Mouse (Mus musculus) CH12.LX (cell line): ENCODE measurements around the gene Krtdap. TPM values are rescaled to one million over a fixed set of nuclear protein-coding genes. Genes with fewer than 3 reads are reported as not detected.
"Not testable (repeated sequence)": the region's sequence is repeated elsewhere in the genome, so short reads cannot be mapped to it uniquely, and the experiment has no call there.

Source experiments
- DNase-seq: peaks from one replicate; pipeline ENCODE4 v3.0.0-alpha.2; 2013; ENCODE audit errors: extremely low read depth
- H3K27ac ChIP-seq: 2 replicates; pipeline ENCODE4 v1.5.1; 2012; ENCODE audit warnings: low read depth, mild to moderate bottlenecking, control low read depth, moderate library complexity; ENCODE audit not compliant: insufficient read depth
- H3K27me3 ChIP-seq: replicated peaks from 2 replicates; pipeline ENCODE3; 2012; ENCODE audit warnings: inconsistent platforms
- H3K36me3 ChIP-seq, 2 experiments: replicated peaks in 1 of 2; 2 replicates each; pipeline versions ENCODE3 to v1.6.1; 2012; ENCODE audit warnings: inconsistent platforms in 1 of 2, low read length in 1 of 2, mild to moderate bottlenecking in 1 of 2, mixed read lengths in 1 of 2, moderate library complexity in 1 of 2; ENCODE audit not compliant: control insufficient read depth in 1 of 2, insufficient read depth in 1 of 2
- H3K4me1 ChIP-seq, 2 experiments: 2 replicates each; pipeline ENCODE4 v1.6.1; 2012; ENCODE audit warnings: inconsistent platforms in 1 of 2, moderate library complexity in 1 of 2; ENCODE audit not compliant: insufficient read depth in 2 of 2, control insufficient read depth in 1 of 2
- H3K4me2 ChIP-seq: 2 replicates; pipeline ENCODE4 v1.6.1; 2012; ENCODE audit warnings: low read depth, mild to moderate bottlenecking, control low read depth; ENCODE audit not compliant: poor library complexity, insufficient read depth, severe bottlenecking
- H3K4me3 ChIP-seq, 3 experiments: fragments of 150-350 bp in 1 of 3; sonication (generic) in 1 of 3; replicated peaks in 1 of 3; 2 replicates each; pipeline versions ENCODE3 to v1.5.1; 2011 to 2012; ENCODE audit warnings: low read depth in 2 of 3, low read length in 2 of 3, mild to moderate bottlenecking in 2 of 3, moderate library complexity in 2 of 3, control low read depth in 1 of 3, improper control_type of control experiment in 1 of 3, inconsistent platforms in 1 of 3, mixed read lengths in 1 of 3; ENCODE audit not compliant: poor library complexity in 1 of 3
- H3K79me2 ChIP-seq: replicated peaks from 2 replicates; pipeline ENCODE4 v1.6.1; 2012; ENCODE audit warnings: mild to moderate bottlenecking, moderate library complexity; ENCODE audit not compliant: control insufficient read depth, poor library complexity, insufficient read depth, severe bottlenecking; ENCODE audit errors: extremely low read depth
- H3K9ac ChIP-seq: 2 replicates; pipeline ENCODE4 v1.6.1; 2012; ENCODE audit warnings: low read depth, mild to moderate bottlenecking, control low read depth, moderate library complexity; ENCODE audit not compliant: insufficient read depth
- H3K9me3 ChIP-seq: replicated peaks from 2 replicates; pipeline ENCODE3; 2012; ENCODE audit warnings: low read length, inconsistent platforms, mixed read lengths
- CTCF ChIP-seq, 2 experiments: IDR thresholded peaks in 1 of 2; conservative IDR thresholded peaks in 1 of 2; 2 replicates each; pipeline ENCODE4 v1.5.1; 2011 to 2012; ENCODE audit warnings: low read depth in 2 of 2, low read length in 2 of 2, improper control_type of control experiment in 1 of 2, inconsistent platforms in 1 of 2, mild to moderate bottlenecking in 1 of 2, moderate library complexity in 1 of 2
- ELF1 ChIP-seq: IDR thresholded peaks from 2 replicates; pipeline ENCODE4 v1.6.1; 2014; ENCODE audit warnings: low read depth, mild to moderate bottlenecking, inconsistent platforms, low read length, improper control_type of control experiment
- IRF4 ChIP-seq: IDR thresholded peaks from 2 replicates; pipeline ENCODE4 v1.6.1; 2014; ENCODE audit warnings: low read depth, mild to moderate bottlenecking, inconsistent platforms, low read length, improper control_type of control experiment
- JUND ChIP-seq: conservative IDR thresholded peaks from 2 replicates; pipeline ENCODE4 v1.6.1; 2011; ENCODE audit warnings: low read depth, low read length, improper control_type of control experiment
- KAT2A ChIP-seq: IDR thresholded peaks from 2 replicates; pipeline ENCODE4 v1.6.1; 2012; ENCODE audit warnings: low read length, improper control_type of control experiment, inconsistent platforms; ENCODE audit not compliant: insufficient replicate concordance
- MAFK ChIP-seq: IDR thresholded peaks from 2 replicates; pipeline ENCODE4 v1.6.1; 2011; ENCODE audit warnings: low read length, improper control_type of control experiment; ENCODE audit not compliant: insufficient replicate concordance
- MAZ ChIP-seq: IDR thresholded peaks from 2 replicates; pipeline ENCODE4 v1.6.1; 2012; ENCODE audit warnings: low read depth, mild to moderate bottlenecking, inconsistent platforms, low read length, improper control_type of control experiment, moderate library complexity
- MEF2A ChIP-seq: IDR thresholded peaks from 2 replicates; pipeline ENCODE4 v1.6.1; 2014; ENCODE audit warnings: low read depth, mild to moderate bottlenecking, inconsistent platforms, low read length, improper control_type of control experiment, borderline replicate concordance
- MYC ChIP-seq: IDR thresholded peaks from 2 replicates; pipeline ENCODE4 v1.6.1; 2011; ENCODE audit warnings: low read depth, mild to moderate bottlenecking, improper control_type of control experiment, low read length
- RAD21 ChIP-seq: IDR thresholded peaks from 2 replicates; pipeline ENCODE4 v1.6.1; 2011; ENCODE audit warnings: low read depth, mild to moderate bottlenecking, low read length, improper control_type of control experiment, moderate library complexity
- SIN3A ChIP-seq: IDR thresholded peaks from 2 replicates; pipeline ENCODE4 v1.6.1; 2012; ENCODE audit warnings: low read length, improper control_type of control experiment, inconsistent platforms
- TBP ChIP-seq: conservative IDR thresholded peaks from 2 replicates; pipeline ENCODE4 v1.6.1; 2011; ENCODE audit warnings: low read depth, low read length, improper control_type of control experiment
- UBTF ChIP-seq: IDR thresholded peaks from 2 replicates; pipeline ENCODE4 v1.6.1; 2012; ENCODE audit warnings: low read depth, mild to moderate bottlenecking, inconsistent platforms, low read length, improper control_type of control experiment, moderate library complexity
- ZNF384 ChIP-seq: IDR thresholded peaks from 2 replicates; pipeline ENCODE4 v1.6.1; 2012; ENCODE audit warnings: low read depth, low read length, improper control_type of control experiment, inconsistent platforms
- dilution Hi-C: fragments of 300-500 bp; cut with MboI; formaldehyde crosslinking; loops from 2 replicates; pipeline ENCODE4 v1.14.3; 2020; ENCODE audit warnings: low sequenced_read_pairs; ENCODE audit not compliant: extremely low pct_unique_long_range_greater_than_20kb, extremely low pct_ligation_motif_present
- in situ Hi-C: fragments of 300-500 bp; cut with MboI; formaldehyde crosslinking; loops from 3 replicates; pipeline ENCODE4 v1.14.3; 2019; ENCODE audit warnings: low sequenced_read_pairs, low pct_ligation_motif_present, low pct_unique_long_range_greater_than_20kb, mixed read lengths
- polyA plus RNA-seq: library from polyadenylated mRNA; unstranded; fragments of >175 nt; gene quantifications from 2 replicates; pipeline ENCODE4 v1.2.1, GENCODE M21; 2012; ENCODE audit warnings: low read depth; ENCODE audit not compliant: insufficient read length
- total RNA-seq, 2 experiments: library from RNA; depleted of rRNA; stranded (reverse); fragments of 300-350 nt in 1 of 2; fragments of >200 nt in 1 of 2; gene quantifications; 2 replicates each; pipeline ENCODE4 v1.2.3; 2012 to 2014

Gene Krtdap
- total and polyA plus RNA-seq, 3 experiments: not detected

GRCm38 (mm10) chr7:30824306-30824705, 36.6 kb downstream of the Krtdap start:
- H3K4me2 ChIP-seq: no peak overlapping the region
- no peaks in the 10 kb centered on the region for H3K79me2 ChIP-seq
- no peak for DNase-seq
- no peaks in the 10 kb centered on the region for H3K36me3 ChIP-seq
- no peak overlapping the region for H3K27ac ChIP-seq
- no peak for TF ChIP-seq SIN3A
- no peak for TF ChIP-seq JUND
- no peak for TF ChIP-seq CTCF (conservative IDR thresholded peaks at IDR 0.05 in 1 of 2, IDR thresholded peaks at IDR 0.05 in 1 of 2; ENCODE audit: low read depth in 2 of 2, low read length in 2 of 2)
- no peak for TF ChIP-seq ZNF384
- TF ChIP-seq, all 38 proteins: peak for 0
- H3K27me3 ChIP-seq: no peaks in the 10 kb centered on the region
- H3K4me3 ChIP-seq: no peak overlapping the region
- dilution Hi-C loops: no loop called here
- H3K9ac ChIP-seq: no peak overlapping the region
- in situ Hi-C loops: no loop called here
- H3K9me3 ChIP-seq: peaks cover 6% of the 10 kb centered on the region
- peaks cover 6 to 26% of the 10 kb centered on the region in 2 experiments; a peak in 3 of 4 replicates for H3K4me1 ChIP-seq

GRCm38 (mm10) chr7:30826660-30827059, 39.0 kb downstream of the Krtdap start:
- Histone ChIP-seq H3K27me3 (no peaks in the 10 kb centered on the region), H3K9ac (no peak overlapping the region), H3K4me3 (no peak overlapping the region), H3K79me2 (no peaks in the 10 kb centered on the region), H3K27ac (no peak overlapping the region), H3K36me3 (no peaks in the 10 kb centered on the region), H3K9me3 (peaks cover 6% of the 10 kb centered on the region), H3K4me1 (peaks cover 2 to 17% of the 10 kb centered on the region in 2 experiments; a peak in 2 of 4 replicates), H3K4me2 (no peak overlapping the region)
- no peak for DNase-seq
- in situ Hi-C loops: no loop called here
- dilution Hi-C loops: no loop called here
- TF ChIP-seq MAZ (no peak), UBTF (no peak), ELF1 (no peak), TBP (no peak), IRF4 (no peak), RAD21 (no peak), MAFK (no peak), SIN3A (no peak), JUND (no peak), MEF2A (no peak), KAT2A (no peak), CTCF (conservative IDR thresholded peaks at IDR 0.05 in 1 of 2, IDR thresholded peaks at IDR 0.05 in 1 of 2; ENCODE audit: low read depth in 2 of 2, low read length in 2 of 2) (no peak), MYC (no peak), ZNF384 (no peak)

GRCm38 (mm10) chr7:30828871-30829270, 41.2 kb downstream of the Krtdap start:
- dilution Hi-C loops, DNase-seq, H3K9me3 ChIP-seq, H3K27ac ChIP-seq, H3K9ac ChIP-seq, H3K4me3 ChIP-seq, H3K36me3 ChIP-seq, in situ Hi-C loops, H3K79me2 ChIP-seq, H3K27me3 ChIP-seq, H3K4me2 ChIP-seq: not testable (repeated sequence)
- H3K4me1 ChIP-seq: peaks cover 2 to 12% of the 10 kb centered on the region in 2 experiments; a peak in 2 of 4 replicates
